Mouse (Mus musculus): ENCODE measurements around the gene Atf7ip2.

Atf7ip2 gene

DNA sequence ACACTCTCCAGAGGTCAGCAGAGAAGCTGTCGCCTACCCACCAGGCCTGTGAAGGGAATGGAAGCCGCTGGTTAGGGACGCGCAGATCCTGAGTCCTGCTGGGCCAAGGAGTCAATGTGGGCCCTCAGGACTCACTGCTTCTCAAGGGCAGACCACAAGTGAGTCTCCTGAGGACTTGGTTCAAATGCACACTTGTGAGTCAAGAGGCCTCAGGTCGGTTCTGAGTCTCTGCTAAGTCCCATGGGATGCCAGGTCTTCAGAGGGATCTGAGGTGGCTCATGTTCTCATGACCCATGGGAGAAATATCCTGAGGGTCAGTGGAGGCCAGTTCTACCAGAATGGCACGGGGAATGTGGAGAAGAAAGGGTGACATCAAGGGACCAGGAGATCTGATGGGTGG, 95.6 kb downstream of the Atf7ip2 start:
- DNase-seq (ENCODE audit: extremely low spot score, low read depth, low spot score): no peak

DNA sequence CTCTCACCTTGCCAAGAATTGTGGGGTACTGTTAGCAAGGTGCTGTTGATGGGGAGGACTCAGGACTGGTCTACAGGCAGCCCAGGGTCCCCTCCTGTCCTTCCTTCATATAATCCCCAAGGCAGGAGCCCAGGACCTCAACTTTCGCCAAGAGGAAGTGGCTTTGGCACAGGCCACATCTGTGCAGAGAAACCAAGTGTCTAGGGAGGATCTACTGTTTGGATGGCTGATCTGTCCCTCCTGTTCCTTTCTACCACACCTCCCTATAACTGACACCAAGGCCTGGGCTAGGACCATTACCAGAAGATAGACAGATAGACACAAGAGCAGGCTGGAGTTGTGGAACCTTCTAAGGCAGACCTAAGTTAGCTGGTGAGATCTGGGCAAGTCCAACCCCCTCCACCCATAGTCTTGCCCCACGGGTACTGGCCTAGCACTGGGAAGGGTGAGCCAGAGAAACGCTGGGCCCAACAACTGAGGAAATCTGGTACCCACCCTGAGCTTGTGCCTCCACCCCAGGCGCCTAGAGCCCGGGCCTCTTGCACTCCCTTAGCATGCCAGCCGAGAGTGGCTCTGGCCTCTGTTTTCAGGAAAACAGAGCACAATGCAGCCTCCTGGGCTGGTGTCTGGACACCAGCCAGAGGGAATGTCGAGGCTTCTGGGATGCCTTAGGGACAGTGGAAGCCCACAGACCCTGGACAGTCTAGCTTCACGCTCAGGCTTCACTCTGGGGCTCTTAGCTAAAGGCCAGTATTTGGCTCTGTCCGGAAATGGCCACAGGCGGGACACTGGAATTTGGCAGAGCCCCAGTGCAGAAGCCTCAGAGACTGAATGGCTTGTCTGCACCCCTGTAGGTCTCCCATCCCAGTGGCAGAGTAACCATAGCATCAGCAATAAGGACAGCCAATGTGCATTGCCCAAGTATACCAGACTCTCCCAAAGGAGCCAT, 105.5 kb downstream of the Atf7ip2 start:
- no peak for DNase-seq (ENCODE audit: extremely low spot score, low read depth, low spot score)

DNA sequence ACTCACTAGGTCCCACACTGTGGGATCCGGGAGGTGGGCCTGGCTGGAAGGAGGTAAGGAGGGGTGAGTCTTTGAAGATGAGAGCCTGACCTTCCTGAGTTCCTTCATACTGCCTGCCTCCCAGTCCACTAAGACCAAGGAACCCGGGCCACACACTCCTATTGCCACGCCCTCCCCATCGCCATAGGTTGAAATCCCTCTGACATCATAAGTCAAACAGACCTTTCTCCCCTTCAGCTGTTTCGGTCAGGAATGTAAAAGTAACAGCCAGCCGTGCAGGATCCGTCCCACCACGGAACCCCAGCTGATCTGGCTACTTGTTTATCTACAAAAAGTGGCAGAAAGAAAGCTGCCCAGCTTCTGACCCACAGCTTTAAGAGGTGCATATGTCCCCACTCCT, 107.1 kb downstream of the Atf7ip2 start:
- no peak for DNase-seq (ENCODE audit: extremely low spot score, low read depth, low spot score)

DNA sequence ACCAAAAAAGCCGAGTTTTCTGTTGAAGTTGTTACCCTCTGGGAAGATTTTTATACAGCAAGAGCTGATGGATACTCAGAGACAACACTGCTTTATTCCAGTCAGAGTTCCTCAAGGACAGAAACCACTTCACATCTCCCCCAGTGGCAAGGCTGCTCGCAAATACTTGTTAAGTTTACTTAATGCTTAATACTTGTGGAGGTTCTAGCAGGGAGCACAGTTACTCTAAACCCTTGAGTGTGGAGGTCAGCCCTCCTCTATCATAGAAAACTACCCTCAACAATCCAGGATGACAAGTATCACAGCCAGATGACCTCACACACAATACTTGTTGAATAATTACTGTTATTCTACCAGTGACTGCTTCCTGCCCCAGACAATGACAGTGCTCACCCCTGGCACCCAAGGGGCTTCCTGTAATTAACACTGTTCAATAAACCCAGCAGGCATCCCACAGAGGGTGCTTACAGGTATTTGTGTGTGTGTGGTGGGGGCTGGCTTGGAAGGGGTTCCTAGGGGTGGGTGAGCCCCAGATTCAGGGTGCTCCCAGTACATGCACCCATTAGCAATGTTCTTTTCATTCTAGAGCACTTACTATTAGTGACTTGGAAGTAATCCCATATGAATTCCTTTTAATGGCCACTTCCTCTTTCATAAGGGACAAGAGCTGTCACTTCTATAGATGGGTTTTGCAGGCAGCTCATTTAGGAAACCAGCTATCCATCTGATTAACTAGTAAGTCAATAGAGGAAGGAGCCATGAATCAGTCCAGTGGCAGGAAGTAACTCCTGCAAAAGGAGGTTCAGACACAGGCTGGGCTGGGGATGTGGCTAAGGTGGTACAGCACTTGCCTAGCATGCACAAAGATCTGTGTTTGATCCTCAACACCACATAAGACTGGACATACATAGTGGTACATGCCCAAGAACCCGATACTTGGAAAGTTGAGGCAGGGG, 108.0 kb downstream of the Atf7ip2 start:
- DNase-seq (ENCODE audit: extremely low spot score, low read depth, low spot score): no peak
